Mouse (Mus musculus) liver, embryonic 11.5 days (tissue): Measurements from ENCODE around the gene Lce1h. TPM values are rescaled to one million over a fixed set of nuclear protein-coding genes. Genes with fewer than 3 reads are reported as not detected.

Source experiments
- ATAC-seq: fragments of 200-750 bp; cut with Nextera tagmentation; replicated peaks from 2 replicates; pipeline ENCODE4 v1.8.0; 2017; ENCODE audit warnings: moderate number of reproducible peaks, mild to moderate bottlenecking, moderate TSS enrichment, moderate library complexity; ENCODE audit not compliant: low FRiP score
- DNase-seq: peaks from one replicate; pipeline ENCODE4 v3.0.0-alpha.2; 2017; ENCODE audit warnings: low spot score
- H3K27ac ChIP-seq: fragments of 300-500 bp; sonication (generic); 2 replicates; pipeline ENCODE4 v1.5.1; 2014; ENCODE audit warnings: mild to moderate bottlenecking, low read depth, low read length, control low read depth
- H3K27me3 ChIP-seq: fragments of 300-500 bp; sonication (generic); replicated peaks from 2 replicates; pipeline ENCODE4 v1.6.1; 2014; ENCODE audit warnings: low read length, mixed read lengths; ENCODE audit not compliant: control insufficient read depth, insufficient read depth
- H3K36me3 ChIP-seq: fragments of 300-500 bp; sonication (generic); 2 replicates; pipeline ENCODE4 v1.6.1; 2014; ENCODE audit warnings: mild to moderate bottlenecking, low read length, moderate library complexity, mixed read lengths; ENCODE audit not compliant: control insufficient read depth, insufficient read depth
- H3K4me1 ChIP-seq: fragments of 300-500 bp; sonication (generic); replicated peaks from 2 replicates; pipeline ENCODE4 v1.6.1; 2014; ENCODE audit warnings: low read length, mixed read lengths; ENCODE audit not compliant: control insufficient read depth, insufficient read depth
- H3K4me2 ChIP-seq: fragments of 300-500 bp; sonication (generic); 2 replicates; pipeline ENCODE4 v1.6.1; 2014; ENCODE audit warnings: mild to moderate bottlenecking, control low read depth, moderate library complexity
- H3K4me3 ChIP-seq: fragments of 300-500 bp; sonication (generic); 2 replicates; pipeline ENCODE4 v1.5.1; 2014; ENCODE audit warnings: low read depth, low read length, control low read depth
- H3K9ac ChIP-seq: fragments of 300-500 bp; sonication (generic); 2 replicates; pipeline ENCODE4 v1.6.1; 2014; ENCODE audit warnings: low read depth, low read length, control low read depth
- H3K9me3 ChIP-seq: fragments of 300-500 bp; sonication (generic); 2 replicates; pipeline ENCODE4 v1.6.1; 2016; ENCODE audit warnings: low read length, inconsistent platforms, mixed read lengths; ENCODE audit not compliant: control insufficient read depth
- WGBS: fragments of 180-500 bp; shearing (Covaris S2); extraction: QIAGEN DNeasy Blood & Tissue Kit; methylation state at CpG from one replicate; pipeline ENCODE4 v1.1.7; 2014; 5-methylcytosine and 5-hydroxymethylcytosine counted together
- polyA plus RNA-seq: library from polyadenylated mRNA; unstranded; fragments of >200 nt; fragmentation: Nextera tagmentation; extraction: Ambion mirVana; gene quantifications from 2 replicates; pipeline ENCODE4 v1.2.1, GENCODE M21; 2014

Lce1h gene
- polyA plus RNA-seq: not detected in 2 replicates

DNA sequence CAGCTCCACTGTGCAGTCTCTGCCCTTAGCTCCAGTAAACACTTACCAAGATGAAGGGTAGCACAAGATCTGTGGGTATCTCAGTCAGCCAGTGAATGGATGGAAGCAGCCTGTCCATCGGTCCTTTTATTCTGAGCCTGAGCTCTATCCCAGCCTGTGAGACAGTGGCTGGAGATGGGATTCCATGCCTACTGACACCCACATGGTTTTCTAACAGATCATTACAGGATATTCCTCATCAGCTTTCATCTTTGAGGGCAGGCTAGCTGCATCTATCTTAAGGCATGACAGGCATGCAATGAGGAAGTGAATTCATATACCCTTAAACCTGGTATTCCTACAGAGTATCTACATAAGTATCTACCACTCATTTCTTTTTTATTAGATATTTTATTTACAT, at the start of gene Lce1h:
Gene Lce1h (minus strand): TSS at position 101 of the 400 bp plus-strand sequence.
- ATAC-seq (no peak), DNase-seq (no peak)
- no peaks in the 10 kb centered on the region for H3K4me1 ChIP-seq
- H3K27me3 ChIP-seq: no peaks in the 10 kb centered on the region
- H3K9ac ChIP-seq: no peak within 1 kb of the TSS
- no peaks in the 10 kb centered on the region for H3K36me3 ChIP-seq
- no peaks in the 10 kb centered on the region for H3K9me3 ChIP-seq
- H3K27ac ChIP-seq: no peak within 1 kb of the TSS
- no peak within 1 kb of the TSS for H3K4me3 ChIP-seq
- no peak within 1 kb of the TSS for H3K4me2 ChIP-seq
- WGBS: 80% methylated on average over 1 of the region's 1 CpGs

DNA sequence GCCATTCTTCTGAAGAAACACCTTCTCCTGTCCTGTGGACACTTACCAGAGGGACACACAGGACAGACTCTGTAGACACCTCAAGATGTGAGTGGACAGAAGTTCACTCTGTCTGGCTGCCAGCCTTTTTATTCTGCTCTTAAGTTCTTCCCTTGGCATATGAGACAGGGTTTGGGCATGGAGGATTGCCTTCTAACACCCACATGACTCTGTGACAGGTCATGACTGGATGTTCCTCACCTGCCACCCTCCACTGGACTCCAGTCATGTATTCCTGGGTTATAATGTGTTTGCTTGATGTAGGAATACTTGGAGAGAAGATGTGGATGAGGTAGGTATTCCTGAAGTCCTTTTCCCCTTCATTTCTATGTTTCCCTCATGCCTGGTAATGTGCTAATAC, 42.9 kb upstream of the Lce1h start, which contains the start of gene Lce1k:
Gene Lce1k (minus strand): TSS at position 101 of the 400 bp plus-strand sequence.
- no peak within 1 kb of the TSS for H3K27ac ChIP-seq
- no peaks in the 10 kb centered on the region for H3K4me1 ChIP-seq
- H3K36me3 ChIP-seq: no peaks in the 10 kb centered on the region
- H3K27me3 ChIP-seq: no peaks in the 10 kb centered on the region
- H3K9me3 ChIP-seq: no peaks in the 10 kb centered on the region
- H3K4me3 ChIP-seq: no peak within 1 kb of the TSS
- no peak within 1 kb of the TSS for H3K4me2 ChIP-seq
- no peak for DNase-seq
- ATAC-seq: no peak
- no peak within 1 kb of the TSS for H3K9ac ChIP-seq

DNA sequence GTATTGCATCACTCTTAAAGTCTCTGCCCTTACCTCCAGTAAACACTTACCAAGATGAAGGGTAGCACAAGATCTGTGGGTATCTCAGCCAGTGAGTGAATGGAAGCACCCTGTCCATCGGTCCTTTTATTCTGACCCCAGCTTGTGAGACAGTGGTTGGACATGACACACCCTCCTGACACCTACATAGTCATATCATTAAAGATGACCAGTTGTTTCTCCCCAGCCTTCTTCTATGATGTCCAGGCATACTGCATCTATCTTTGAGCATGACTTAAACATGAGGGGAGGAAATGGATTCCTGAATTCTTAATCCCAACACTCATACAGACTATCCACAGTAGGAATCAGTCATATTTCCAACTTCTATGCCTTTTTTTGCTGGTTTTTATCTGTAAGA, 25.5 kb upstream of the Lce1h start, which contains the start of gene Lce1j:
Gene Lce1j (minus strand): TSS at position 101 of the 400 bp plus-strand sequence.
- H3K4me2 ChIP-seq: no peak within 1 kb of the TSS
- H3K9ac ChIP-seq: no peak within 1 kb of the TSS
- no peaks in the 10 kb centered on the region for H3K36me3 ChIP-seq
- ATAC-seq (no peak), DNase-seq (no peak)
- no peak within 1 kb of the TSS for H3K27ac ChIP-seq
- no peaks in the 10 kb centered on the region for H3K4me1 ChIP-seq
- no peak within 1 kb of the TSS for H3K4me3 ChIP-seq
- H3K27me3 ChIP-seq: no peaks in the 10 kb centered on the region
- no peaks in the 10 kb centered on the region for H3K9me3 ChIP-seq
- 87% methylated on average over 1 of the region's 1 CpGs for WGBS

DNA sequence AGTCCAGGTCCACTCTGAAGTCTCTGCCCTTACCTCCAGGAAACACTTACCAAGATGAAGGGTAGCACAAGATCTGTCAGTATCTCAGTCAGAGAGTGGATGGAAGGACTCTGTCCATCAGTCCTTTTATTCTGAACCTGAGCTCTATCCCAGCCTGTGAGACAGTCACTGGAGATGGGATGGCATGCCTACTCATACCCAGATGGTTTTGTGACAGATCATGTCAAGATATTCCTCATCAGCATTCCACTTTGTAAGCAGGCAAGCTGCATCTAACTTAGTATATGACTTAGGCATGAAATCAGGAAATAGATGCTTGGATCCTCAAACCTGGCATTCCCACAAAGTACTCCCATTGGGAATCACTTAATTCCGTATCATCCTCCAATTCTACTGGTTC, 13.9 kb upstream of the Lce1h start, which contains the start of gene Lce1i:
Gene Lce1i (minus strand): TSS at position 101 of the 400 bp plus-strand sequence.
- Histone ChIP-seq H3K4me2 (no peak within 1 kb of the TSS), H3K9ac (no peak within 1 kb of the TSS), H3K27ac (no peak within 1 kb of the TSS), H3K27me3 (no peaks in the 10 kb centered on the region), H3K36me3 (no peaks in the 10 kb centered on the region), H3K4me1 (no peaks in the 10 kb centered on the region), H3K4me3 (no peak within 1 kb of the TSS), H3K9me3 (no peaks in the 10 kb centered on the region)
- ATAC-seq (no peak), DNase-seq (no peak)
- 74% methylated on average over 1 of the region's 1 CpGs for WGBS

DNA sequence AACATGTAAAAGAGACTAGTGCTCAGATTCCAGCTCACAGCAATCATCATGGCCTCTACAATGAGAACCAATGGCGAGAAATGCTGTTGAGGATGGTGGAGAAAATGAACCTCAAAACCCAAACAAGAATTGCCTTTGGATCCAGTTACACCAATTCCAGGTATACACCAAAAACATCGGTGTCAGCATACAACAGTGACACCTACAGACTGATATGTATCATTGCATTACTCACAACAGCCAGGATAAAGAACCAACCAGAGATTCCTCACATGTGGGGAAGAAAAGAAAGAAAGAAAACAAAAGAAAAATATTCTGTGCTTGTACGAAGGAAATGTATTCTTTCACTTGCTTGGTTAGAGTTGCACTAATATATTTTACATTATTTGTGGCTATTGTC, 6.7 kb upstream of the Lce1h start:
- H3K27ac ChIP-seq: no peak overlapping the region
- 18% methylated on average over 3 of the region's 3 CpGs for WGBS
- DNase-seq (no peak), ATAC-seq (no peak)
- no peaks in the 10 kb centered on the region for H3K4me1 ChIP-seq
- H3K9ac ChIP-seq: no peak overlapping the region
- no peak overlapping the region for H3K4me3 ChIP-seq
- H3K27me3 ChIP-seq: no peaks in the 10 kb centered on the region
- H3K4me2 ChIP-seq: no peak overlapping the region
- H3K36me3 ChIP-seq: no peaks in the 10 kb centered on the region
- no peaks in the 10 kb centered on the region for H3K9me3 ChIP-seq

DNA sequence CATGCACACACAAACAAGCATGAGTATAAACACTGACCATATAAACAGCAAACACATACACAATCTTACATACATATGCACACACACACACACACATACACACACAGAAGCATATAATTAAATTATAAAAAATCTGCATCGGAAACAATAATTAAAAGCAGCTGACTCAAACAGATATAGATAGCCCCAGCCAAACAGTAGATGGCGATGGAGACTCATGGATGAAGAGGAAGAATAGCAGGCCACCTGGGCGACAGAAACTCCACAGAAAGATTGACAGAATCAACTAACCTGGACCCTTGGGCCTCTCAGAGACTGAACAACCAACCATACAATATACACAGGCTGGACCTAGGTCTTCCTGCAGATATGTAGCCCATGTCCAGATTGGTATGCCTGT, 11.7 kb downstream of the Lce1h start:
- H3K4me1 ChIP-seq: no peaks in the 10 kb centered on the region
- no peak overlapping the region for H3K4me2 ChIP-seq
- DNase-seq (no peak), ATAC-seq (no peak)
- no peaks in the 10 kb centered on the region for H3K9me3 ChIP-seq
- no peak overlapping the region for H3K9ac ChIP-seq
- 41% methylated on average over 3 of the region's 3 CpGs for WGBS
- no peak overlapping the region for H3K27ac ChIP-seq
- H3K27me3 ChIP-seq: no peaks in the 10 kb centered on the region
- H3K36me3 ChIP-seq: no peaks in the 10 kb centered on the region
- H3K4me3 ChIP-seq: no peak overlapping the region

DNA sequence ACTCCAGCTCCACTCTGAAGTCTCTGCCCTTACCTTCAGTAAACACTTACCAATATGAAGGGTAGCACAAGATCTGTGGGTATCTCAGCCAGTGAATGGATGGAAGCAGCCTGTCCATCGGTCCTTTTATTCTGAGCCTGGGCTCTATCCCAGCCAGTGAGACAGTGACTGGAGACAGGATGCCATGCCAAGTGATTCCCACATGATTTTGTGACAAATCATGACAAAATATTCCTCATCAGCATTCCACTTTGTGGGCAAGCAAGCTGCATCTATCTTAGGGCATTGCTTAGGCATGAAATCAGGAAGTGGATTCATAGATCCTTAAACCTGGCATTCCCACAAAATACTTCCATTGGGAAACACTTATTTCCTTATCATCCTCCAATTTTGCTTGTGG, 12.6 kb downstream of the Lce1h start, which contains the start of gene Lce1g:
Gene Lce1g (minus strand): TSS at position 101 of the 400 bp plus-strand sequence.
- H3K27ac ChIP-seq: no peak within 1 kb of the TSS

DNA sequence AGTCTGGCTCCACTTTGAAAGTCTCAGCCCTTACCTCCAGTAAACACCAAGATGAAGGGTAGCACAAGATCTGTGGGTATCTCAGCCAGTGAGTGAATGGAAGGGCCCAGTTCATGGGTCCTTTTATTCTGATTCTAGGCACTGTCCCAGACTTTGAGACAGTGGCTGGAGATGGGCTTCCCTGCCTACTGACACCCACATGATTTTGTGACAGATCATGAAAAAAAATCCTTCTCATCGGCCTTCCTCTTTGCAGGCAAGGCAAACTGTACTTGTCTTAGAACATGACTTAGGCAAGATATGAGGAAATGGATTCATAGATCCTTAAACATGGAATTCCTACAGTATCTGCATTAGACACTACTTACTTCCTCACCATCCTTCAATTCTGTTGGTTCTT, 25.9 kb downstream of the Lce1h start, which contains the start of gene Gm38119:
Gene Gm38119 (minus strand): TSS at position 101 of the 400 bp plus-strand sequence.
- no peak within 1 kb of the TSS for H3K27ac ChIP-seq
- no peak within 1 kb of the TSS for H3K4me3 ChIP-seq
- H3K4me1 ChIP-seq: no peaks in the 10 kb centered on the region
- whole genome bisulfite sequencing: 46% methylated on average over 1 of the region's 1 CpGs
- no peaks in the 10 kb centered on the region for H3K36me3 ChIP-seq
- no peak for DNase-seq
- no peak for ATAC-seq
- H3K4me2 ChIP-seq: no peak within 1 kb of the TSS
- H3K27me3 ChIP-seq: no peaks in the 10 kb centered on the region
- no peak within 1 kb of the TSS for H3K9ac ChIP-seq
- no peaks in the 10 kb centered on the region for H3K9me3 ChIP-seq

More for the DNA sequence above, 12.6 kb downstream of the Lce1h start, which contains the start of gene Lce1g:
- Histone ChIP-seq H3K9me3 (no peaks in the 10 kb centered on the region), H3K9ac (no peak within 1 kb of the TSS), H3K4me2 (no peak within 1 kb of the TSS), H3K27me3 (no peaks in the 10 kb centered on the region), H3K4me3 (no peak within 1 kb of the TSS), H3K36me3 (no peaks in the 10 kb centered on the region), H3K4me1 (no peaks in the 10 kb centered on the region)
- DNase-seq (no peak), ATAC-seq (no peak)
- 70% methylated on average over 1 of the region's 1 CpGs for WGBS

DNA sequence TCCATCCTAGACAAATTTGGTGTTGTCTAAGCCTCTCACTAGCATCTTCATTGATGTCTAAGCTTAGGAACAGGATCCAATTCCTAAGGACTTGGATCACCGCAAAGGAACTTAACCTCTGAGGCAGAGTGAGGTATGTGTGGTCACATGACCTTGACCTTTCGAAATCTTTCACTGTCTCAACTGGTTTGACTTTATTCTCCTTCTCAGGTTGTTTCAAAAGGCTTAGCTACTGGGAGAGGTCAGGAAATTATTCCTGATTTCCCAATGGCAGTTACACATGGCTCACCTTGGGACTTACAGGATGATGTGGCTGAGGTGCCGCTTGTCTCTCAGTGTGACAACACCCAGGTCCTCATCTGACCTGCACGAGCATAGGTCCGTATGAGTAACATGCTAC, 42.2 kb downstream of the Lce1h start:
- DNase-seq: no peak
- H3K27me3 ChIP-seq: no peaks in the 10 kb centered on the region
- no peak overlapping the region for H3K27ac ChIP-seq
- no peak overlapping the region for H3K4me2 ChIP-seq
- ATAC-seq: no peak
- H3K4me3 ChIP-seq: no peak overlapping the region
- H3K4me1 ChIP-seq: no peaks in the 10 kb centered on the region
- no peaks in the 10 kb centered on the region for H3K36me3 ChIP-seq
- 78% methylated on average over 5 of the region's 5 CpGs for WGBS
- no peak overlapping the region for H3K9ac ChIP-seq
- H3K9me3 ChIP-seq: no peaks in the 10 kb centered on the region
